Mouse (Mus musculus) MEL (cell line): ENCODE measurements at regions not wholly inside any gene's neighbourhood (a gene's known extent, or its start where the extent isn't known, plus 50 kb on each side); places are given as distances from the start of the nearest gene placed in this dataset.

ENCODE experiments used
- CTCF ChIP-seq, 3 experiments: IDR thresholded peaks in 2 of 3; conservative IDR thresholded peaks in 1 of 3; 2 replicates each; pipeline ENCODE4 v1.5.1; 2011 to 2012; ENCODE audit warnings: low read length in 3 of 3, low read depth in 2 of 3, mild to moderate bottlenecking in 2 of 3, improper control_type of control experiment in 1 of 3, inconsistent platforms in 1 of 3, mixed read lengths in 1 of 3, moderate library complexity in 1 of 3; ENCODE audit not compliant: control insufficient read depth in 1 of 3, insufficient read depth in 1 of 3, poor library complexity in 1 of 3, severe bottlenecking in 1 of 3
- MXI1 ChIP-seq: IDR thresholded peaks from 2 replicates; pipeline ENCODE4 v1.6.1; 2011; ENCODE audit warnings: mild to moderate bottlenecking, low read depth, low read length, improper control_type of control experiment
- MYC ChIP-seq: IDR thresholded peaks from 2 replicates; pipeline ENCODE4 v1.6.1; 2011; ENCODE audit warnings: low read depth, mild to moderate bottlenecking, low read length, improper control_type of control experiment, moderate library complexity
- POLR2A ChIP-seq, 2 experiments: IDR thresholded peaks; 2 replicates each; pipeline ENCODE4 v1.6.1; 2011 to 2012; ENCODE audit warnings: low read length in 2 of 2, mild to moderate bottlenecking in 2 of 2, control low read depth in 1 of 2, improper control_type of control experiment in 1 of 2, low read depth in 1 of 2, moderate library complexity in 1 of 2; ENCODE audit not compliant: control insufficient read depth in 1 of 2, insufficient read depth in 1 of 2, poor library complexity in 1 of 2

DNA sequence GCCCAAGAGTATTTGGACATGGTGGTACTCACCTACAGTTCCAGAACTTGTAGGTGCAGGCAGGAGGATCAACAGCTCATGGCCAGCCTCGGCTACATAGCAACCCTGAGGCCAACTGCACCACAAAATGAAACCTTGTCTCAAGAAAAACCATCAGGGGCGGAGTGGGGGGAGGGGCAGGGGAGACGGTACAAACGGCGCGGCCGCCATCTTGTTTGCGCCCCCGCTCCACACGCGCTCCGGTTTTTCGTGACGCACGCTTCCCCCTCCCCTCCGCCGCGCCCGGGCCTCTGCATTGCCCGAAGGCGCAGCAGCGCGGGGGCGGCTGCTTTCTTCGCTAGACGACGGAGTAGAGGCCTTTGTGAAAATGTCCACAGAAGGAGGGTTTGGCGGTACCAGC is 117.9 kb upstream of the Apob start:
- TF ChIP-seq POLR2A (IDR thresholded peaks at IDR 0.05; ENCODE audit: control insufficient read depth in 1 of 2, insufficient read depth in 1 of 2, low read depth in 1 of 2, low read length in 2 of 2, poor library complexity in 1 of 2) (no peak), CTCF (IDR thresholded peaks at IDR 0.05 in 2 of 3, conservative IDR thresholded peaks at IDR 0.05 in 1 of 3; ENCODE audit: control insufficient read depth in 1 of 3, insufficient read depth in 1 of 3, low read depth in 2 of 3, low read length in 3 of 3, poor library complexity in 1 of 3, severe bottlenecking in 1 of 3) (no peak), MXI1 (no peak), MYC (no peak)
